Mouse (Mus musculus) CH12.LX (cell line): ENCODE measurements around the gene Exosc9. TPM values are rescaled to one million over a fixed set of nuclear protein-coding genes. Genes with fewer than 3 reads are reported as not detected.

Source experiments
- DNase-seq: peaks from one replicate; pipeline ENCODE4 v3.0.0-alpha.2; 2013; ENCODE audit errors: extremely low read depth
- H3K27ac ChIP-seq: 2 replicates; pipeline ENCODE4 v1.5.1; 2012; ENCODE audit warnings: low read depth, mild to moderate bottlenecking, control low read depth, moderate library complexity; ENCODE audit not compliant: insufficient read depth
- H3K27me3 ChIP-seq: replicated peaks from 2 replicates; pipeline ENCODE3; 2012; ENCODE audit warnings: inconsistent platforms
- H3K36me3 ChIP-seq, 2 experiments: replicated peaks in 1 of 2; 2 replicates each; pipeline versions ENCODE3 to v1.6.1; 2012; ENCODE audit warnings: inconsistent platforms in 1 of 2, low read length in 1 of 2, mild to moderate bottlenecking in 1 of 2, mixed read lengths in 1 of 2, moderate library complexity in 1 of 2; ENCODE audit not compliant: control insufficient read depth in 1 of 2, insufficient read depth in 1 of 2
- H3K4me1 ChIP-seq, 2 experiments: 2 replicates each; pipeline ENCODE4 v1.6.1; 2012; ENCODE audit warnings: inconsistent platforms in 1 of 2, moderate library complexity in 1 of 2; ENCODE audit not compliant: insufficient read depth in 2 of 2, control insufficient read depth in 1 of 2
- H3K4me2 ChIP-seq: 2 replicates; pipeline ENCODE4 v1.6.1; 2012; ENCODE audit warnings: low read depth, mild to moderate bottlenecking, control low read depth; ENCODE audit not compliant: poor library complexity, insufficient read depth, severe bottlenecking
- H3K4me3 ChIP-seq, 3 experiments: fragments of 150-350 bp in 1 of 3; sonication (generic) in 1 of 3; replicated peaks in 1 of 3; 2 replicates each; pipeline versions ENCODE3 to v1.5.1; 2011 to 2012; ENCODE audit warnings: low read depth in 2 of 3, low read length in 2 of 3, mild to moderate bottlenecking in 2 of 3, moderate library complexity in 2 of 3, control low read depth in 1 of 3, improper control_type of control experiment in 1 of 3, inconsistent platforms in 1 of 3, mixed read lengths in 1 of 3; ENCODE audit not compliant: poor library complexity in 1 of 3
- H3K79me2 ChIP-seq: replicated peaks from 2 replicates; pipeline ENCODE4 v1.6.1; 2012; ENCODE audit warnings: mild to moderate bottlenecking, moderate library complexity; ENCODE audit not compliant: control insufficient read depth, poor library complexity, insufficient read depth, severe bottlenecking; ENCODE audit errors: extremely low read depth
- H3K9ac ChIP-seq: 2 replicates; pipeline ENCODE4 v1.6.1; 2012; ENCODE audit warnings: low read depth, mild to moderate bottlenecking, control low read depth, moderate library complexity; ENCODE audit not compliant: insufficient read depth
- H3K9me3 ChIP-seq: replicated peaks from 2 replicates; pipeline ENCODE3; 2012; ENCODE audit warnings: low read length, inconsistent platforms, mixed read lengths
- BHLHE40 ChIP-seq: IDR thresholded peaks from 2 replicates; pipeline ENCODE4 v1.6.1; 2011; ENCODE audit warnings: mild to moderate bottlenecking, low read depth, low read length, improper control_type of control experiment
- CHD2 ChIP-seq: IDR thresholded peaks from 2 replicates; pipeline ENCODE4 v1.6.1; 2011; ENCODE audit warnings: low read length, improper control_type of control experiment
- E2F4 ChIP-seq: IDR thresholded peaks from 2 replicates; pipeline ENCODE4 v1.6.1; 2011; ENCODE audit warnings: low read depth, low read length, improper control_type of control experiment; ENCODE audit not compliant: insufficient replicate concordance
- GABPA ChIP-seq: IDR thresholded peaks from 2 replicates; pipeline ENCODE4 v1.6.1; 2012; ENCODE audit warnings: low read depth, low read length, improper control_type of control experiment, inconsistent platforms; ENCODE audit not compliant: insufficient replicate concordance
- IRF4 ChIP-seq: IDR thresholded peaks from 2 replicates; pipeline ENCODE4 v1.6.1; 2014; ENCODE audit warnings: low read depth, mild to moderate bottlenecking, inconsistent platforms, low read length, improper control_type of control experiment
- JUN ChIP-seq: IDR thresholded peaks from 2 replicates; pipeline ENCODE4 v1.6.1; 2011; ENCODE audit warnings: low read depth, mild to moderate bottlenecking, low read length, improper control_type of control experiment, moderate library complexity; ENCODE audit not compliant: insufficient read depth
- KAT2A ChIP-seq: IDR thresholded peaks from 2 replicates; pipeline ENCODE4 v1.6.1; 2012; ENCODE audit warnings: low read length, improper control_type of control experiment, inconsistent platforms; ENCODE audit not compliant: insufficient replicate concordance
- MAFK ChIP-seq: IDR thresholded peaks from 2 replicates; pipeline ENCODE4 v1.6.1; 2011; ENCODE audit warnings: low read length, improper control_type of control experiment; ENCODE audit not compliant: insufficient replicate concordance
- MAZ ChIP-seq: IDR thresholded peaks from 2 replicates; pipeline ENCODE4 v1.6.1; 2012; ENCODE audit warnings: low read depth, mild to moderate bottlenecking, inconsistent platforms, low read length, improper control_type of control experiment, moderate library complexity
- MEF2A ChIP-seq: IDR thresholded peaks from 2 replicates; pipeline ENCODE4 v1.6.1; 2014; ENCODE audit warnings: low read depth, mild to moderate bottlenecking, inconsistent platforms, low read length, improper control_type of control experiment, borderline replicate concordance
- MXI1 ChIP-seq: IDR thresholded peaks from 2 replicates; pipeline ENCODE4 v1.6.1; 2011; ENCODE audit warnings: mild to moderate bottlenecking, low read depth, low read length, improper control_type of control experiment
- NELFE ChIP-seq: IDR thresholded peaks from 2 replicates; pipeline ENCODE4 v1.6.1; 2011; ENCODE audit warnings: low read depth, low read length, improper control_type of control experiment
- NRF1 ChIP-seq: IDR thresholded peaks from 2 replicates; pipeline ENCODE4 v1.6.1; 2014; ENCODE audit warnings: low read depth, mild to moderate bottlenecking, inconsistent platforms, low read length, improper control_type of control experiment, moderate library complexity
- PAX5 ChIP-seq: IDR thresholded peaks from 2 replicates; pipeline ENCODE4 v1.6.1; 2012; ENCODE audit warnings: low read length, inconsistent platforms, mixed read lengths
- POLR2A ChIP-seq: IDR thresholded peaks from 2 replicates; pipeline ENCODE4 v1.6.1; 2011; ENCODE audit warnings: low read depth, mild to moderate bottlenecking, improper control_type of control experiment, low read length
- POLR2AphosphoS2 ChIP-seq: IDR thresholded peaks from 2 replicates; pipeline ENCODE4 v1.6.1; 2011; ENCODE audit warnings: low read depth, low read length, improper control_type of control experiment
- RAD21 ChIP-seq: IDR thresholded peaks from 2 replicates; pipeline ENCODE4 v1.6.1; 2011; ENCODE audit warnings: low read depth, mild to moderate bottlenecking, low read length, improper control_type of control experiment, moderate library complexity
- SIN3A ChIP-seq: IDR thresholded peaks from 2 replicates; pipeline ENCODE4 v1.6.1; 2012; ENCODE audit warnings: low read length, improper control_type of control experiment, inconsistent platforms
- SMC3 ChIP-seq: IDR thresholded peaks from 2 replicates; pipeline ENCODE4 v1.6.1; 2011; ENCODE audit warnings: low read depth, low read length, improper control_type of control experiment
- TBP ChIP-seq: conservative IDR thresholded peaks from 2 replicates; pipeline ENCODE4 v1.6.1; 2011; ENCODE audit warnings: low read depth, low read length, improper control_type of control experiment
- UBTF ChIP-seq: IDR thresholded peaks from 2 replicates; pipeline ENCODE4 v1.6.1; 2012; ENCODE audit warnings: low read depth, mild to moderate bottlenecking, inconsistent platforms, low read length, improper control_type of control experiment, moderate library complexity
- USF1 ChIP-seq: IDR thresholded peaks from 2 replicates; pipeline ENCODE4 v1.6.1; 2014; ENCODE audit warnings: low read depth, mild to moderate bottlenecking, inconsistent platforms, low read length, improper control_type of control experiment
- USF2 ChIP-seq: conservative IDR thresholded peaks from 2 replicates; pipeline ENCODE4 v1.6.1; 2011; ENCODE audit warnings: low read depth, low read length, improper control_type of control experiment
- ZC3H11A ChIP-seq: IDR thresholded peaks from 2 replicates; pipeline ENCODE4 v1.6.1; 2012; ENCODE audit warnings: low read depth, mild to moderate bottlenecking, inconsistent platforms, low read length, improper control_type of control experiment
- ZKSCAN1 ChIP-seq: IDR thresholded peaks from 2 replicates; pipeline ENCODE4 v1.6.1; 2012; ENCODE audit warnings: low read depth, inconsistent platforms, low read length, improper control_type of control experiment, borderline replicate concordance
- ZMIZ1 ChIP-seq: IDR thresholded peaks from 2 replicates; pipeline ENCODE4 v1.6.1; 2012; ENCODE audit warnings: low read depth, mild to moderate bottlenecking, inconsistent platforms, low read length, improper control_type of control experiment
- ZNF384 ChIP-seq: IDR thresholded peaks from 2 replicates; pipeline ENCODE4 v1.6.1; 2012; ENCODE audit warnings: low read depth, low read length, improper control_type of control experiment, inconsistent platforms
- dilution Hi-C: fragments of 300-500 bp; cut with MboI; formaldehyde crosslinking; loops from 2 replicates; pipeline ENCODE4 v1.14.3; 2020; ENCODE audit warnings: low sequenced_read_pairs; ENCODE audit not compliant: extremely low pct_unique_long_range_greater_than_20kb, extremely low pct_ligation_motif_present
- in situ Hi-C: fragments of 300-500 bp; cut with MboI; formaldehyde crosslinking; loops from 3 replicates; pipeline ENCODE4 v1.14.3; 2019; ENCODE audit warnings: low sequenced_read_pairs, low pct_ligation_motif_present, low pct_unique_long_range_greater_than_20kb, mixed read lengths
- polyA plus RNA-seq: library from polyadenylated mRNA; unstranded; fragments of >175 nt; gene quantifications from 2 replicates; pipeline ENCODE4 v1.2.1, GENCODE M21; 2012; ENCODE audit warnings: low read depth; ENCODE audit not compliant: insufficient read length
- total RNA-seq, 2 experiments: library from RNA; depleted of rRNA; stranded (reverse); fragments of 300-350 nt in 1 of 2; fragments of >200 nt in 1 of 2; gene quantifications; 2 replicates each; pipeline ENCODE4 v1.2.3; 2012 to 2014

Gene Exosc9
- total and polyA plus RNA-seq, 3 experiments: 60.6 to 149 (median 128) TPM

DNA sequence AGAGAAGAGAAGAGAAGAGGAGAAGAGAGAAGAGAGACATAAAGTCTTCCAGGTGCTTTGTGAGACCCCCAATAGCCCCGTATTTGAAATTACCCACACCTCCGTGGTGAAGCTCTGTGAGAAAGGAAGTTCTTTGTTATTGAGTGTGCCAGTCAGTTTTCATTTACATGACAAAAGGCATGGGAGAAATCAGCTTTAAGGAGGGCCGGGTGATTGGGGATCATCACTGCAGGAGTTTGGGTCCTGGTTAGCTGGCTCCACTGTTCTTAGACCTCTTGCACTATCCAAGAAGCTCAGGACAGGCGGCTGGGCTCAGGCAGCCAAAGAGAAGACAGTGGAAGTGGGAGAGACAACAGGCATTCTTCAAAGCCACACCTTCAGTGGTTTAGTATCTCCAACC, 30.3 kb upstream of the Exosc9 start:
- peaks cover 7% of the 10 kb centered on the region for H3K27me3 ChIP-seq
- H3K79me2 ChIP-seq: no peaks in the 10 kb centered on the region
- no peak overlapping the region for H3K27ac ChIP-seq
- no peaks in the 10 kb centered on the region for H3K36me3 ChIP-seq
- no peak overlapping the region for H3K4me3 ChIP-seq
- H3K9ac ChIP-seq: no peak overlapping the region
- H3K4me2 ChIP-seq: no peak overlapping the region
- H3K4me1 ChIP-seq: peaks cover 0 to 3% of the 10 kb centered on the region in 2 experiments; a peak in 3 of 4 replicates
- in situ Hi-C loops (no loop called here), dilution Hi-C loops (no loop called here)
- no peaks in the 10 kb centered on the region for H3K9me3 ChIP-seq
- TF ChIP-seq KAT2A (no peak), NELFE (no peak), ZKSCAN1 (no peak), USF1 (no peak), MEF2A (no peak), RAD21 (no peak), USF2 (no peak), ZNF384 (no peak), GABPA (no peak), NRF1 (no peak), MAZ (no peak), SMC3 (no peak), MAFK (no peak)
- no peak for DNase-seq

DNA sequence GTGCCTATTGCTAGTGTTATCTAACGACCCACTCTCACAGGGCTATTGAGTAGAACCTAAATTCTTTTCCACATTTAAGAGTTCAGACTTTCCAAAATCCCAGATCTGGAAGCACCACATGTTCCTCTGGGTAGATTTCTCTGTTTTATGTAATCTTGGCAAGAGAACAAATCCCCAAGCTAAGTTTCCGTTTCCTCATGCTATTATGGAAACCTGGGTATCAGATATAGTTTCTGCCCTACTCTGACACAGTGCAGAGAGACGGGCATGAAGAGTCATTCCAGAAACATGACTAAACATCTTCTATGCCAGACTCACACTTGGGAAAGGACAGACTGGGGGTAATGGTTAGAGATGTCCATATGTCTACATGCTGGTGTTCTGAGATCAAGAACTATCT, 27.9 kb upstream of the Exosc9 start:
- H3K4me1 ChIP-seq: peaks cover 0 to 3% of the 10 kb centered on the region in 2 experiments; a peak in 3 of 4 replicates
- H3K79me2 ChIP-seq: no peaks in the 10 kb centered on the region
- no peak for TF ChIP-seq E2F4
- TF ChIP-seq, all 38 proteins: peak for 0
- dilution Hi-C loops (no loop called here), in situ Hi-C loops (no loop called here)
- H3K4me3 ChIP-seq: no peak overlapping the region
- H3K27me3 ChIP-seq: peaks cover 7% of the 10 kb centered on the region
- no peak overlapping the region for H3K27ac ChIP-seq
- H3K4me2 ChIP-seq: no peak overlapping the region
- DNase-seq: no peak
- no peaks in the 10 kb centered on the region for H3K9me3 ChIP-seq
- H3K36me3 ChIP-seq: no peaks in the 10 kb centered on the region
- no peak overlapping the region for H3K9ac ChIP-seq

GRCm38 (mm10) chr3:36530345-36530744, 22.1 kb upstream of the Exosc9 start:
- in situ Hi-C loops: no loop called here
- Histone ChIP-seq H3K9ac (no peak overlapping the region), H3K27ac (no peak overlapping the region), H3K79me2 (no peaks in the 10 kb centered on the region), H3K9me3 (no peaks in the 10 kb centered on the region), H3K4me1 (peaks cover 0 to 6% of the 10 kb centered on the region in 2 experiments; a peak in 2 of 4 replicates), H3K4me2 (no peak overlapping the region), H3K27me3 (peaks cover 7% of the 10 kb centered on the region), H3K36me3 (no peaks in the 10 kb centered on the region), H3K4me3 (no peak overlapping the region)
- DNase-seq: no peak
- dilution Hi-C loops: no loop called here
- TF ChIP-seq POLR2A (no peak), SIN3A (no peak), SMC3 (no peak), ZMIZ1 (no peak), KAT2A (no peak), MXI1 (no peak), IRF4 (no peak), POLR2AphosphoS2 (no peak), NRF1 (no peak), UBTF (no peak), JUN (no peak), ZC3H11A (no peak), MEF2A (no peak), ZKSCAN1 (no peak), TBP (no peak), PAX5 (no peak), BHLHE40 (no peak), ZNF384 (no peak), CHD2 (no peak)
